Mouse (Mus musculus): ENCODE results near the gene Nr1h3.

DNA sequence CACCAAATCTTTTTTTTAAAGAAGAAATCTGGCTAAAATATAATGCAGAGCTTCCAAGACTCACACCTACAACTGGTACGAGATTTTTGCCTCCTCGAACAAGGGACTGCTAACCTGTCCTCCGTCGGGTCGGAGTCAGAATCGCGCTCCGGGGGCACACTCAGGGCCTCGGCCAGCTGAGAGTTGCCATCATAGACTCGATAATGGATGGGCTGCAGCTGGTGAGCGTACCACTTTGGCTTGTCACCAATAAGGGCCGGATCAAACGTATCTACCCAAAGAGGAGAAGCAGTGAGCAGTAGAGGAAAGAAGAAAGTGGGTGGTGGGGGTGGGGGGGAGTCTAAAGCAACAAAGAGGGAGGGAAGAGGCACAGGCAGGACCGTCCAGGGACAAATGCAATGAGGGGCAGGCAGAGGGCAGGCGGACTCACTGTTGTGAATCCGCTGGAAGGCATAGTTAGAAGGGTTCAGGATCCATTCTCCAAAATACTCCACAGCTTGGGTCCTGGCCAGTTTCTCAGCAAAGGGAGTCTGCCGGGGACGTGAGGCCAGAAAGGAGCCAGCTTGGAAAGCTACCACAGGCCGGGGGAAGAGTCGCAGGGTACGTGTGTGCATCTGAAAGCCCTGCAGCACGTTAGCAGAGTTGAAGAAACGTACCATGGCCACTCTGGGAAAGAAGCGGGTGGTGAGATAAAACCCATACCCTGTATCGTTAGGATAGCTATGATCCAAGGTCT lies 32.9 kb downstream of the Nr1h3 start:
- TF ChIP-seq CTCF (IDR thresholded peaks at IDR 0.05; ENCODE audit: borderline replicate concordance, control insufficient read depth, extremely low read depth, insufficient read depth, low read length, poor library complexity) = no peak
- TF ChIP-seq POLR2A (IDR thresholded peaks at IDR 0.05; ENCODE audit: control insufficient read depth, extremely low read depth, insufficient read depth, low read length, poor library complexity) = no peak
